Mouse (Mus musculus) CD4-positive, CD25-positive, alpha-beta regulatory T cell (primary cell): ENCODE measurements around the gene Atg4b. TPM values are rescaled to one million over a fixed set of nuclear protein-coding genes. Genes with fewer than 3 reads are reported as not detected.

Experiments
- polyA plus RNA-seq: library from polyadenylated mRNA; unstranded; fragments of 100-300 nt; shearing (Covaris generic); gene quantifications from one replicate; pipeline ENCODE4 v1.2.1, GENCODE M21; 2017

Atg4b gene
- polyA plus RNA-seq: 108 TPM

DNA sequence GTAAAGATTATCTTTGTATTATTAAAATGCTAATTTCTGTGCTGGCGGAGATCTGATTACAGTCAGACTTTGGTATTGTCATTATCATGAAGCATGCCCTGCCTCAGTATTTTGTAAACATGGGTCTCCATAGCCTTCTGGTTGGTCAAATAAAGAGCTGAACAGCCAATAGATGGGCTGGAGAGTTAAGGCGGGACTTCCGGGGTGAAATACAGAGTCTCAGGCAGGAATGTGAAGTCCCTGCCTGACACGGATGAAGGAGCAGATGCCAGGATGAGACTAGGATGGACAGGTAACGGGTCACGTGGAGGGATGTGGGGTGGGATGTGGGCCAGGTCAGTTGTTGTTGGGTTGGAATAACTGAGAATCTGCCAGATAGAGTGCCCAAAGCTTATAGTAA, at the start of gene Atg4b:
Gene Atg4b (plus strand): TSS at position 211 of the 400 bp plus-strand sequence.

DNA sequence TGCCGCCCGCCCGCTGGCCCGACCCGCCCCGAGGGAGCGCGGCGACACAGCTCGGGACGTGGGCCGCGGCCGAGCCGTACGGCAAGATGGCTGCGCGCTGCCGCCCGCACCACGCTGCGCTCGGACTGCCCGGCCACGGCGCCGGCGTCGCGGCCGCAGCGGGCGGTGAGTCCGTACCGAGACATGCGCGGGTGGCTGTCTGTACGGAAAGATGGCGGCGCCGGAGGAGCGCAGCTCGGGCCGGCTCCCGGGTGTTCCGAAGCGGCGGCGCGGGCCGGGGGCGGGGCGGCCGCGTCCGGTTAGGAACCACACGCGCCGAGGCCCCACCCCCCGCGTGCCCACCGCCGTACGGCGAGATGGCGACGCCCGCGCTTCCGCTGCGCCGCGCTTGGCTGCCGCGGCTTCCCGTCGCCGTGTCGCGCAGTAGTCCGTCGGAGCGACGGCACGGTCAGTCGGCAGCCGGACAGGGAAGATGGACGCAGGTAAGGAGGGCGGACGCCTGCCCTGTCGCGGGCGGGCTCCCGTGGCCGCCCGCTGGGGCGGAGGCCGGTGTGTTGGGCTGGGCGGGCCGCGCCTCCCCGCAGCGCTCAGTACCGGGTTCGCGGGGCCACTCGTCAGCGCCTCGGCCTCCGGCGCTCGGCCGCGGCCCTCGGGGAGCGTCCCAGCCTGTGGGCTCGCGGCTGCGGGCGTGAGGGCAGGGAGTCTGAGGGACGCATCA, 3.4 kb downstream of the Atg4b start, which contains the start of gene Thap4:
Gene Thap4 (minus strand): TSS at position 292 of the 718 bp plus-strand sequence.

DNA sequence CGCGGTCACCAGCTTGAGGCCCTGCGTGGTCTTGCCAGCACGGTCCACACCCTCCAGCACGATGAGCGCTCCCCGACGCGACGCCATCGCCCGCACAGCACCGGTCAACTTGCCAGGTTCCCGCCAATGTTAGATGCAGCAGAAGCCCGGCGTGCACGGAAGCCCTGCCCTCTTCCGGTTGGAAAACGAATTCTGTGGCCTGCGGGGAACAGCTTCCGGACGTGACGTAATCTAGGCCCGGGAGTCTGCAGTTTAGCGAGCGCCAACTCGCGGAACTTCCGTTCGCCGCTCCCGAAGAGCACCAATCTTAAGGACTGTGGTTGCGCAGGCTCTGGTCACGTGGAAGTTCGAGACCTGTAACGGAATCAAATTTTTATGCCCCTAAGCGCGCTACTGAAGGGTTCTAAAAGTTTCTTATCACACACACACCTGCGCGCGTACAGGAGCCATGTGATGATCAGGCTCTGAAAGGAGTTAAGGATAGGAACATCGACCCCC, 50.5 kb downstream of the Atg4b start, which contains the start of gene Dtymk:
Gene Dtymk (minus strand): TSS at position 194 of the 498 bp plus-strand sequence.

DNA sequence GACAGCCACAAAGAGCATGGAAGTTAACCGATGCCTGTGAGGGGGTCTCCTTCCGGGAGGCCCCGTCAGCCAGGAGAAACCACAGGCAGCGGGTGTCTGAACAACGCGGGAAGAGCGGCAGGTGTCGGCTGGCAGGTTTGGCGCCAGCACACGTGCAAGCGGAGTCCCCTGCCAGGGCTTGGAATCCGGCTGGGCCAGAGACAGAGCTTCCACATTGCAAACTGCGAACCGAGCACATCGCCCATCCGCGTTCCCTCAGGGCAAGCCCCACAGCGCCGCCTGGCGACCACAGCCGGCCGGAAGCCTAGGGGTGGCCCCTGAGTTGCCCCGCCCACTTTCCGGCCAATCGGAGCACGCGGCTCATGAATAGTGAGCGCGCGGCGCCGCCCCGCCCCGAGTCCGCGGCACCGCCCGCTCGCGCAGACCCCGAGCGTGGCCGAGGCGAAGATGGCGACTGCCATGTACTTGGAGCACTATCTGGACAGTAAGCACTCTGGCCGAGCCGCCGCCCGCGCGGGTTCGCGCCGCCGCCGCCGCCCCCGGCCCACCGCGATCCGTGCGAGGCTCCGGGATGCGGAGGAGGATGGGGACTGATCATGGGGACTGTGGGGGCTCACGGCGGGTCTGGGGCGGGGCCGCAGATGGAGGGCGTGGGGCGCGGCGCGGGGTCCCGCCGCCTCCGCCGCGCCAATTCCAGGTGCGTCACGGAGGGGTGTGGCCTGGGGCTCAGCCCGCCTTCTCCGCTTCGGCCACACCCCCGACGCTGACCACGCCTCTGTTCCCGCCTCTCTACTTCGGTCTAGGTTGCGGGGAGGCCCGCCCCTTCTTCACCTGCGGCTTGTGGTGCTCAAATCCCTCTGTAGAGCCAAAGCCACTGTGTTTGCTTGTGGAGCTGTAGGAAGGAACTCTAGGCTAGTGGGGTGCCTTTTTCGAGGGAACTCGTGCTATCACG, 52.5 kb downstream of the Atg4b start, which contains the start of gene Ing5:
Gene Ing5 (plus strand): TSS at position 410 of the 952 bp plus-strand sequence.

DNA sequence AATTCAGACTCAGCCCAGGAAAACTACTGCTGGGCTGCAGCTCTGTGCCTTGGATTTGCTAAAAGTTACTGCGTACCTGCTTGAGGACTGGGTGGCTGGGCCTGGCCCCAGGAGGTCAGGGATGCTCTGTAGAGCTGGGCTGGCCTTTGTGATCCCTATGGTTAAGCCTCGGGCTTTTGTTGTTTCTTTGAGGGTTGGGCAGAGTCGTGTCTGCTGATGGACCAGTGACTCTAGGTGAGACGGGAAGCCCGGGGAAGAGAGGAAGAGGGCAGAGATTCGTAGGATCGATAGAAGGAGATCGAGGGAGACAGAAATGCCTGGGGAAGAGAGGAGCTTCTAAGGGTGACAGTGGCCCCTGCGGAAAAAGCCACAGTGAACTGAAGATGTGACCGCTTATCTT, 73.3 kb downstream of the Atg4b start, which contains the start of gene D2hgdh:
Gene D2hgdh (plus strand): TSS at position 301 of the 400 bp plus-strand sequence.

Other genes with a start within 250 kb of the Atg4b start
- gene Farp2, start 239.4 kb upstream of the Atg4b start, polyA plus RNA-seq: 1.1 TPM
- 142 TPM for gene Stk25, start 92.8 kb upstream of the Atg4b start, polyA plus RNA-seq
- gene Bok, start 65.8 kb upstream of the Atg4b start, polyA plus RNA-seq: 0.23 TPM
- gene Thap4, start 3.4 kb downstream of the Atg4b start, polyA plus RNA-seq: 32.3 TPM
- gene Dtymk, start 50.4 kb downstream of the Atg4b start, polyA plus RNA-seq: 144 TPM
- 27.8 TPM for gene Ing5, start 52.5 kb downstream of the Atg4b start, polyA plus RNA-seq
- 35.1 TPM for gene D2hgdh, start 73.4 kb downstream of the Atg4b start, polyA plus RNA-seq
- not detected for gene Gal3st2, start 109.8 kb downstream of the Atg4b start, polyA plus RNA-seq
- not detected for gene Gal3st2b, start 166.8 kb downstream of the Atg4b start, polyA plus RNA-seq
- 0.10 TPM for gene Gal3st2c, start 239.0 kb downstream of the Atg4b start, polyA plus RNA-seq